8 mouse cellular contexts compared by ENCODE assay signal in genomic region chr5:96209916-96210583, GRCm38 (mm10). TPM values are rescaled to one million over a fixed set of nuclear protein-coding genes. Genes with fewer than 3 reads are reported as not detected.
DNase-seq lines count a peak whose midpoint lies in the region; ATAC-seq lines count a peak whose summit lies in the region.

No protein-coding gene starts in this region.

- peak; percentile 91 for ATAC-seq in megakaryocyte progenitor cell, adult 5-6 weeks (replicated peaks; ENCODE audit: poor library complexity)

- peak; percentile 97 for DNase-seq in adipocyte (ENCODE audit: low spot score)
- DNase-seq in embryo, embryonic 10 days (ENCODE audit: low spot score) = peak; percentile 96
- peak; percentile 87 for DNase-seq in gastrocnemius, postnatal 10 days
- DNase-seq in induced T-regulatory cell, adult 2 months (ENCODE audit: low read depth) = peak; percentile 97
- peak; percentile 78 to 94 for DNase-seq in left cerebral cortex, adult 9 months (ENCODE audit: low spot score in 2 of 2)
- peak; percentile 90 for DNase-seq in right cerebral cortex, postnatal 14 days
- peak; percentile 94 for DNase-seq in urinary bladder, postnatal 36 days (ENCODE audit: low spot score in 2 of 2)

RNA-seq across cellular contexts. Expression of gene Mrpl1, which starts 0.8 kb away (rescaled TPM):
- 10 to 100 TPM; 21.0 to 21.9 TPM for total RNA-seq in gastrocnemius, postnatal 10 days (2021)
- total RNA-seq in megakaryocyte progenitor cell, adult 5-6 weeks (2015) = 34.5 and 41.4 TPM in 2 replicates
- 48.3 and 69.1 TPM in 2 replicates for total RNA-seq in megakaryocyte progenitor cell, adult 5-6 weeks (2017)

RNA-seq across cellular contexts. Expression of gene Cnot6l, which starts 46.1 kb away (rescaled TPM):
- 10 to 100 TPM; 54.2 to 58.0 TPM for total RNA-seq in gastrocnemius, postnatal 10 days (2021)
- total RNA-seq in megakaryocyte progenitor cell, adult 5-6 weeks (2015) = 98.5 and 108 TPM in 2 replicates
- 43.9 and 67.9 TPM in 2 replicates for total RNA-seq in megakaryocyte progenitor cell, adult 5-6 weeks (2017)

Comparison
In these comparisons a context has a peak if more than half of its experiments do, and no peak if none do; other contexts are left out.
1. Peak in every context shown above with its lines: DNase-seq and ATAC-seq.